Mouse (Mus musculus) limb, embryonic 14.5 days (tissue): Measurements from ENCODE around the gene Cuedc1. TPM values are rescaled to one million over a fixed set of nuclear protein-coding genes. Genes with fewer than 3 reads are reported as not detected.

Source experiments
- ATAC-seq: fragments of 200-750 bp; cut with Nextera tagmentation; 2 replicates; pipeline ENCODE4 v1.8.0; 2017; ENCODE audit warnings: low read depth, moderate number of reproducible peaks, moderate TSS enrichment; ENCODE audit not compliant: low FRiP score
- DNase-seq: peaks from one replicate; pipeline ENCODE4 v3.0.0-alpha.2; 2015; ENCODE audit warnings: low spot score
- H3K27ac ChIP-seq: fragments of 300-500 bp; sonication (generic); replicated peaks from 2 replicates; pipeline ENCODE4 v1.5.1; 2014; ENCODE audit warnings: low read depth, mild to moderate bottlenecking, low read length, moderate library complexity, mixed read lengths
- H3K27me3 ChIP-seq: fragments of 300-500 bp; sonication (generic); 2 replicates; pipeline ENCODE4 v1.6.1; 2014; ENCODE audit warnings: low read length, mixed read lengths; ENCODE audit not compliant: control insufficient read depth, insufficient read depth
- H3K36me3 ChIP-seq: fragments of 300-500 bp; sonication (generic); 2 replicates; pipeline ENCODE4 v1.6.1; 2014; ENCODE audit warnings: mild to moderate bottlenecking, low read length, moderate library complexity, mixed read lengths; ENCODE audit not compliant: control insufficient read depth, insufficient read depth
- H3K4me1 ChIP-seq: fragments of 300-500 bp; sonication (generic); 2 replicates; pipeline ENCODE4 v1.6.1; 2014; ENCODE audit warnings: antibody characterized with exemption, low read length, mixed read lengths; ENCODE audit not compliant: control insufficient read depth, insufficient read depth
- H3K4me2 ChIP-seq: fragments of 300-500 bp; sonication (generic); replicated peaks from 2 replicates; pipeline ENCODE4 v1.6.1; 2014; ENCODE audit warnings: low read depth, mild to moderate bottlenecking, low read length, moderate library complexity; ENCODE audit not compliant: severe bottlenecking
- H3K4me3 ChIP-seq: fragments of 300-500 bp; sonication (generic); replicated peaks from 2 replicates; pipeline ENCODE4 v1.5.1; 2014; ENCODE audit warnings: low read length
- H3K9ac ChIP-seq: fragments of 300-500 bp; sonication (generic); 2 replicates; pipeline ENCODE4 v1.6.1; 2014; ENCODE audit warnings: mild to moderate bottlenecking, low read depth, low read length, moderate library complexity; ENCODE audit not compliant: severe bottlenecking
- H3K9me3 ChIP-seq: fragments of 300-500 bp; sonication (generic); 2 replicates; pipeline ENCODE4 v1.6.1; 2016; ENCODE audit warnings: low read length; ENCODE audit not compliant: control insufficient read depth
- POLR2A ChIP-seq: fragments of 200-500 bp; IDR thresholded peaks from 2 replicates; pipeline ENCODE4 v1.8.0; 2012; ENCODE audit warnings: inconsistent platforms, mild to moderate bottlenecking, moderate library complexity, borderline replicate concordance; ENCODE audit not compliant: insufficient read depth, insufficient read length; ENCODE audit errors: extremely low read depth
- WGBS: fragments of 180-500 bp; shearing (Covaris S2); extraction: QIAGEN DNeasy Blood & Tissue Kit; methylation state at CpG from one replicate; pipeline ENCODE4 v1.1.7; 2014; 5-methylcytosine and 5-hydroxymethylcytosine counted together
- polyA plus RNA-seq, 2 experiments: library from polyadenylated mRNA; depleted of rRNA in 1 of 2; stranded (reverse) in 1 of 2; unstranded in 1 of 2; fragments of >200 nt; fragmentation: Nextera tagmentation in 1 of 2; extraction: Ambion mirVana in 1 of 2; gene quantifications; 2 replicates each; pipeline versions ENCODE4 v1.2.1 to v1.2.3; 2012 to 2014

Gene Cuedc1
- polyA plus RNA-seq, 2 experiments = 20.9 to 40.6 TPM

DNA sequence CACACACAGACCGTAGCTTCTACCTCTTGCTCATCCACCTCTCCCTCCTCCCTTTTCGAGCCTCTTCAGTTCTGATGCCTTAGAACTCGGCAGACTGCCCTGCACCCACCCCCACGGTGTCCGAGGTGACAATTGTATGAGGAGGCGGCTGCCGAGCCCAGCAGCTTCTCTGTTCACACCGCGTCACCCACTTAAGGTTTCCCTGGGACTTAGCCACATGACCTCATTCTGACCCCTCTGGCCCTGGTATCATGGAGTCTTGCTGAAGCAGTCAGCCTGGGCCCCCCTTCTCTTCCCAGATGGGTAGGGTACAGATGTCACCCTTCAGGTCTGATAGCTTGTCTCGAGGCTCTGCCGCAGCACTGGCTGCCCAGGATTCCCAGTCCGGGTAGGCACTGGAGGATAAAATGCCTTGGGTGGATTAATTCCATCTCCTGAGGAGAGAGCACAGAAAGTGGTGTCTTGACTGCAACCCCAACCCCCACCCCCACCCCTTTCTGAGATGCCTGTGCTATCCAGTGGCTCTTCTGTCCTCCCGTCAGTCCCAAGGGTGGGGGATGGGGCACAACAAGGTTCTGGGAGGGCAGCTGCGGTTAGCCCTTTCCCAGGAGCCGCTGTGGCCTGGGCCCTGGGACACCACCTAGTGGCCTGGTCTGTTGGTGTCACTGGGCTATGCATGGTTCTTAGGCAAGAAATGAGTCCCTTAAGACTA is 63.9 kb downstream of the Cuedc1 start:
- Histone ChIP-seq H3K27me3 (no peaks in the 10 kb centered on the region), H3K9ac (0 out of 2 replicates have a peak overlapping the region, but pooled peaks have one; percentile 12), H3K4me2 (peak overlapping the region; percentile 66), H3K36me3 (no peaks in the 10 kb centered on the region), H3K4me3 (peak overlapping the region; percentile 31), H3K9me3 (no peaks in the 10 kb centered on the region), H3K27ac (peak overlapping the region; percentile 61; the same call in 1 of the 2 replicates), H3K4me1 (peaks cover 59% of the 10 kb centered on the region)
- peak; percentile 29; the same call in 1 of the 2 replicates for ATAC-seq
- WGBS = 4% methylated on average over 13 of the region's 15 CpGs
- no peak for TF ChIP-seq POLR2A
- peak; percentile 62 for DNase-seq

DNA sequence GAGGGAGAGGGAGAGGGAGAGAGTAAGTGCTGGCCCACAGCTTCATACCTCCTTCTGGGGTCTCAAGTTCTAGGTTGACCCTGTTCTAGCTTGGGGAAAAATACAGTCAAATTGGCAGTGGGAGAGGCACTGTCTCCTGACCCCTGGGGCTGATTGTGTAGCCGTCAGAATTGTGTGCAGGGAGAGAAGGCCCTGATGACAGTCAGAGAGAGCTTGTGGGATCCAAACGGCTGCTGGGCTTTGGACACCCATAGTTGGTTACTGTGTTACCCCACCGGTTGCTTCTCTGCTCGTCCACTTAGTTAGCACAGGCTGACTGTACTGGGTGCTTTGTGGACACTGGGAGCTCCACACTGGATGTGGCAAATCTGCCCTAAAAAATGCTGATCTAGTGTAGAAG is 64.9 kb downstream of the Cuedc1 start:
- Histone ChIP-seq H3K4me1 (peaks cover 58% of the 10 kb centered on the region), H3K4me3 (no peak overlapping the region), H3K9me3 (no peaks in the 10 kb centered on the region), H3K9ac (no peak overlapping the region), H3K4me2 (no peak overlapping the region), H3K27me3 (no peaks in the 10 kb centered on the region), H3K27ac (no peak overlapping the region), H3K36me3 (no peaks in the 10 kb centered on the region)
- 68% methylated on average over 4 of the region's 4 CpGs for WGBS
- DNase-seq (no peak), ATAC-seq (no peak)
- TF ChIP-seq POLR2A = no peak

DNA sequence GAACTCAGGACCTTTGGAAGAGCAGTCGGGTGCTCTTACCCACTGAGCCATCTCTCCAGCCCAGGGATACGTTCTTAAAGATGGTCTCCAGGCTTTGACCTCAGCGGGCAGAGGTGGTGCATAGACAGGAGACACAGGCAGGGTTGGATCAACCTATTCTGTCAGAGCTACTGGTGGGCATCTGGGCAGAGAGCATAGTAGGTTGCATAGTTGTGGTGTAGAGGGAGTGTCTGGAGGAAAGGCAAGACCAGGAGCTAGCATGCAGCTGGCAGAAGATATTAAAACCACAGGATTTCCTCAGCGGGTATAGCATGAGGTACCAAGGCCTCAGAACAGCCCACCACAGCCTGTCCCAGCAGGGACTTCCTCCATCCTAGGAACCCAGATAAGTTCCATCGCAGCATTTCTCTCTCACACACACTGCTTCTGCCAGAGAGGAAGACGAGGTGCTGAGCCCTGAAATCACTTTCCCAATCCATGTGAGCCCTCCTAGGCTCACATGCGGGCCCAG is 66.4 kb downstream of the Cuedc1 start:
- 68% methylated on average over 7 of the region's 7 CpGs for WGBS
- DNase-seq = no peak
- Histone ChIP-seq H3K9me3 (no peaks in the 10 kb centered on the region), H3K4me1 (peaks cover 48% of the 10 kb centered on the region), H3K27ac (peak overlapping the region; percentile 63), H3K4me3 (no peak overlapping the region), H3K4me2 (no peak overlapping the region), H3K9ac (no peak overlapping the region), H3K36me3 (no peaks in the 10 kb centered on the region), H3K27me3 (no peaks in the 10 kb centered on the region)
- no peak for ATAC-seq
- TF ChIP-seq POLR2A = no peak

DNA sequence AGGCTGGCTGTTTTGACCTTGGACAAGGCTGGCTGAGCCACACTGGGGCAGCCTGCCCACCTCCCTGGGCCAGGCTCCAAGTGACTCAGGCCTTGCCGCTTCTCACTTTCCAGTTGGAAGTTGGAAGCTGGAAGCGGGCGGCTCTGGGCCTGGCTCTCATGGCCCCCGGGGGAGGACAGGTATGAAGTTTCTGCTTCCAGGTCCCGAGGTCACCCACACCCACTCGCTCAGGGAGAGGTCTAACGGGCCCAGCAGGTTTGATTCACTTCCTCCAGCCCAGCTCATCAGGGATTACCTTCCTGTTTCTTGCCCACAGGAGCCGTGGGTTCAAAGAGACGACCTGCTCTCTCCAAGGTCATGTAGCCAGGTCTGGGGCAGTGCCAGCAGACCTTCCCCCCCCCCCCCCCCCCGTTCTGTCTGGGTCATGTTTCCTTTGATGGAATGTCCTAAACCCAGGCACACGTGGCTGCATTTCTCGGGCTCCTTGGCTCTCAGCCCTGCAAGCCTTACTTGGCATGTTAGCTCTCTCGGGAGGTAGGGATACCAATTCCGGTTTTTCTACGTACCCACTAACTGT is 67.0 kb downstream of the Cuedc1 start:
- H3K27ac ChIP-seq = peak overlapping the region; percentile 63
- H3K36me3 ChIP-seq = peaks cover 5% of the 10 kb centered on the region; the same call in 1 of the 2 replicates
- no peak overlapping the region for H3K4me2 ChIP-seq
- TF ChIP-seq POLR2A = no peak
- peak; percentile 9; the same call in 1 of the 2 replicates for ATAC-seq
- H3K9ac ChIP-seq = no peak overlapping the region
- no peak overlapping the region for H3K4me3 ChIP-seq
- peak; percentile 31 for DNase-seq
- H3K9me3 ChIP-seq = no peaks in the 10 kb centered on the region
- WGBS = 13% methylated on average over 13 of the region's 15 CpGs
- no peaks in the 10 kb centered on the region for H3K27me3 ChIP-seq
- peaks cover 43% of the 10 kb centered on the region for H3K4me1 ChIP-seq

DNA sequence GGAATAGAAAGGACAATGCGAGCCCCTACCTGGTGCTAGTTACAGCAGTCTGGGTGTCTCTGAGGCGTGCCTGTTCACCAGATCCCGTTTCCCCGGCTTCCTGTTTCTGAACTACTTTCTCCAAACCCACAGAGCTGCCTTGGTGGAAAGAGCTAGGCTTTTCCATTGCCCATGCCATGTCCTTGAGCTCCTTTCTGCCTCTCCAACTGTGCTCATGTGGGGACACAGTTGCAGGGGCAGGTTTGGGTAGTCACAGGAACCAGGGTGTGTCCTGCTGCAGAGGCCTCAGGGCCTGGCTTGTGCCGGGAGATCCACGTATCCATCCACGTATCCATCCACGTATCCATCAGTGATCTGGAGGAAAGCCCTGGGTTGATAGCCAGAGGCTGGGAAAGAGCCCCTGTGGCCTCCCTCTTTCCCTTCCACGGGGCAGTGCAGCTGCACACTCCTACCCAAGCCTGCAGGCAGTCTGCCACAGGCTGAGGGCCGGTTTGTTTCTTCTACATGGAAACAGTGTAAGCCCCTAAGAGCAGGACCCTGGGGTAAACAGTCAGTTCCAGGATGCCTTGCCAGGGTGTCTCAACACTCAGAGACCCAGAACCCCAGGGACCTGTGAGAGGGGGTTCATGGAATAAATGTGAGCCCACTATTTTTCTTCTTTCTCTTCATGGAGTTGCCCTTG is 68.0 kb downstream of the Cuedc1 start:
- Histone ChIP-seq H3K4me3 (no peak overlapping the region), H3K9ac (no peak overlapping the region), H3K27ac (peak overlapping the region; percentile 63), H3K4me1 (peaks cover 34% of the 10 kb centered on the region), H3K9me3 (no peaks in the 10 kb centered on the region), H3K27me3 (no peaks in the 10 kb centered on the region), H3K36me3 (peaks cover 6% of the 10 kb centered on the region; the same call in 1 of the 2 replicates), H3K4me2 (no peak overlapping the region)
- WGBS = 46% methylated on average over 10 of the region's 10 CpGs
- no peak for ATAC-seq
- no peak for TF ChIP-seq POLR2A
- no peak for DNase-seq
